Mouse (Mus musculus): Measurements from ENCODE around the gene Gpc2. TPM values are rescaled to one million over a fixed set of nuclear protein-coding genes. Genes with fewer than 3 reads are reported as not detected.

Gene Gpc2
- polyA plus RNA-seq, 2 experiments from 2014 or later: not detected

DNA sequence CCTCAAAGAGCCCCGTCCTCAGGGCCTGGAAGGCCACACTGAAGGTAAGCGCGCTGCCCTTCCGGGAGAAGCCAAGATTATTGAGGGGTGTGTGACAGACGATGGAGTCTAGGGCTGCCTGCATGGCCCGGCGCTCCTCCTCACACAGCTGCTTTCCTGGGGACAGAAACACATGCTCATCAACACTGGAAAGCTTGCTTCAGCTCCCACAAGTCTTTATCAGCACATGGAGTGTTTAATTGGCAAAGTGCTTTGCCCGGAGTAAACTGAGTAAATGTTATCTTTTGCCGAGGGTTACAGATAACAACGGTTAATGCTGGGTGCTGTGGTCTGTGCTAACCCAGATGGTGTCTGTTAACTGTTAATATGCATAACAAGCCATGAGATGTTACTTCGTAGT, 19.0 kb downstream of the Gpc2 start:
- no peak for ATAC-seq

DNA sequence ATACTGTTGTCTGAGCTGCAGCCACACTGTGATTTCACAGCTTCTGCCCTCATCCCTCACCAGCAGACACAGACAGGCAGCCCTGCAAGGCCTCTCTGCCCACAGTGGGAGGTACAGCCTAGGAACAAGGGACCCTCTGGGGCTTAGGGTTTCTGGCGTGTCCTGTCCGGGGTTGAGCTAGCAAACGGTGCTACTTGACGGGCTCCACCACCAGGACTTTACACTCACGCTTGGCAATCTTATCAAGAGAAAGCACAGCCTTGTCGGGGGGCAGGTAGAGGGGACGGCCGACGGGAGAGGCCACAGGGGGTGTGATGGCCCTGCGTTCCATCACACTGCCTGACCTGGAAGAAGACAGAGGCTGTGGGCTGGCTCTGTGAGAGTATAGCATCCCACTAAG, 19.8 kb downstream of the Gpc2 start:
- no peak for ATAC-seq

DNA sequence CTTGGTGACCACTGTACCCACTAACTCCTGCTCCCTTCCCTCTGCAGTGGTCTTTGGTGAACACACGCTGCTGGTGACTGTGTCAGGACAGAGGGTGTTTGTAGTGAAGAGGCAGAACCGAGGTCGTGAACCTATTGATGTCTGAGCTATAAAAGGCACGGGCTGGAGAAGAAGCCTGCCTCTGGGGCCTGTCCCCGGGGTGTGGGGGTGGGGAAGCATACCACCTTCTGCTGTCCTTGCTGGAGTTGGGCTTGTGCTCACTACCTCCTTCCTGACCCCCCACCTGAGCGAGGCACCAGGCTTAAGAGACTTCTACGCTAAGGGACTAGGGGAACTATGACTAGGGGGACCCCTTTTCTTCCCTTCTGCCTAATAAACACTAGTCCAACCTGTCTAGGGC, 20.8 kb downstream of the Gpc2 start:
- ATAC-seq: no peak

- ATAC-seq: no peak
Measured at GRCm38 (mm10) chr5:138258542-138258941, 21.3 kb downstream of the Gpc2 start.

- ATAC-seq: no peak
Measured at GRCm38 (mm10) chr5:138258078-138258477, 21.7 kb downstream of the Gpc2 start.

DNA sequence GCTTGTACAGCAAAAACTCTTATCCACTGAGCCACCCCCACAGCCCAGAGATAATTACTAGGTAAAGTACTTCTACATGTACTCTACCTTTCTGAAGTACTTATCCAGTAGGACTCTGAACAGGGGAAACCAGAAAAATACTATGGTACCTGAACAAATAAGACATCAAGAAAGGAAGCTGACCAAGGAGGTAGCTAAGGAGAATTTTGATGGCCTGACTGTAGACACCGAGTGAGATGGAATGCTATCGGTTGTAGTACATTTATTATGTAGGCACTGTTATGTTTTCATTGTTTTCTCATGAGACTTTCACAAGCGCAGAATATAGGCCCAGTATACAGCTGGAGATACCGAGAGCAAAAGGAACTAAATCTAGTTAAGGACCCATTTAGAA, 22.2 kb downstream of the Gpc2 start:
- ATAC-seq: no peak

GRCm38 (mm10) chr5:138256966-138257584, 22.7 kb downstream of the Gpc2 start:
- ATAC-seq: peak; percentile 42

- ATAC-seq: no peak
Measured at GRCm38 (mm10) chr5:138256094-138256467, 23.7 kb downstream of the Gpc2 start.

DNA sequence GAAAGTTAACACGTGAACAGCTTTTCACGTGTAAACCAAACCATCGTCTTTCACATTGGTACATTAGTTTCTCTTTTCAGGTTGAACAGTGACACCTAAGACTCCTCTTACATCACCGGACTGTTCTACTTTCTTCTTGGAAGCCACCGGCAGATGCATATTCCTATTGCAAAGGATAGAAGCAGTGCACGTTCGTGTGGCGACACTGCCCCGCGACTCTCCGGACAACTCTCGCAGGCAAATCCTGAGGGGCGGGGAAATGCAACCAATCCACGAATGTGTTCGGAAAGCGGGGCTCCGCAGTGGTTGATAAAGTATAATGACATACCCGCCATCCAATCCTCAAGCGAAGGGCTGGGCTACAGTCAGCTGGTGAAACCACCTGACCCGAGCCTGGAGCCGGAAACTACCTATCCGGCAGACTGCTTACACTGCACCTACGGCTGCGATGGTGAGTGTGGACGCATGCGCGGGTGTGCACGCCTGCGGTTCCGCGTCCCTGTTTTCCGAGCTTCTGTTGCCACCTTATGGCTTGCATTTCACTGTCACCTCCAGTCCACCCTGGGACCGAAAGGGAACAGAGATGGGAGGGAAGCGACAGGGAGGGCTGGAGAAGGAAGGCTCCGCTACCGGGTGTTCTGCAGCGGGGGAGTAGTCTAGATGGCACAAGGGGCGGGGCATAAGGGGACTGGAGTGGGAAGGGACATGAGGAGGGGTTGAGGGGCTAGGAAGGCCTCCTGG, 24.3 kb downstream of the Gpc2 start, which contains the start of gene Lamtor4:
Gene Lamtor4 (plus strand): TSS at position 130 of the 741 bp plus-strand sequence.
- peak; percentile 97 for ATAC-seq

GRCm38 (mm10) chr5:138253061-138253460, 26.7 kb downstream of the Gpc2 start:
- ATAC-seq: no peak

DNA sequence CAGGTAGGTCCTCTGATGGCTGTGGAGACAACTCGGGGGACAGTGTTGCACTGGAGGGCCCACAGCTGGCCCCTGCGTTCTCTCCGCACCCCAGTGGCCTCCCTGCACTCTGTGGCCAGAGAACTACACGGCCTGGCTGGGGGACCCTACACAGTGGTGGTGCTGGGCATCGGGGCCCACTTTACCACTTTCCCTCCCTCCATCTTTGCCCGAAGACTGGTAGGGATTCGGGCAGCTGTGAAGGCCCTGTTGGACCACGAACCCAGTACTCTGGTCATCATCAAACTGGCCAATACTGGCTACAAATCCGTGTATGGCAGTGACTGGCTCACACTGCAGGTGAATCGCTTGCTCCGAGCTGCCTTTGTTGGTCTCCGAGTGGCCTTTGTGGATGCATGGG, 28.7 kb downstream of the Gpc2 start:
- no peak for ATAC-seq

DNA sequence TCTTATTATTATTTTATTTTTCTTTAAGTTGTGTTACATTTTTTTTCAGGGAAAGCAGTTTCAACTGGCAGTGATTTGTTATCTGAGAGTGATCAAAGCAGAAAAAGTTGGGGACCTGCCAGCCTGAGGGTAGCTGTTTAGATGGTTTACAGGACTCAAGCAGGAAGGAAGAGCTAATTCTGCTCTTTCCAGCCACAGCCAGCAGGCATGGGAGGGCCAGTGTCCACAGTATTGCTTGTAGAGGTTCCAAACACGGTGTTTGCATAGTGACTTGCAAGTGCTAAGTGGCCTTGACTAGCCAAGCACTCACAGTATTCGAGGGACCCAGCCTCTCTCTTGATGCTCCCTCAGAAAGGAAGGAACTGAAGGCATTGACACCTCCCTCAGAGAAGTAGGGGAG, 38.3 kb downstream of the Gpc2 start:
- ATAC-seq: no peak

DNA sequence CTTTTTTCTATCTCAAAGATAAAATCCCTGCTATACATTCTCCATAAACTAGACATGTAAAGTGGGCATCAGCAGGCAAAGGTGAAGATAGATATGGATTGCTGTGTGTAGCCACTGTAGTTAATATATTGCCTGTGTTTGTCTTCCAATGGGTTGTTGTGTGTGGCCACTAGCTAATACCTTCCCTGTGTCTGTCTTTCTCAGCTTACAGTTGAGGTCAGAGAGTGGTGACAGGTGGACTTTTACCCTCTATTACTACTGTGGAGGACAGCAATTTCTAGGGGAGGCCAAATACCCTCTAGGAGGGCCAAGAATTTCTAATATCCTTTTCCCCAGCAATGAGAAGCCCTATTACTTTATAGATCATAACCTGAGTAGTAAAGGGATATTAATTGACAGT, 45.6 kb downstream of the Gpc2 start:
- no peak for ATAC-seq

DNA sequence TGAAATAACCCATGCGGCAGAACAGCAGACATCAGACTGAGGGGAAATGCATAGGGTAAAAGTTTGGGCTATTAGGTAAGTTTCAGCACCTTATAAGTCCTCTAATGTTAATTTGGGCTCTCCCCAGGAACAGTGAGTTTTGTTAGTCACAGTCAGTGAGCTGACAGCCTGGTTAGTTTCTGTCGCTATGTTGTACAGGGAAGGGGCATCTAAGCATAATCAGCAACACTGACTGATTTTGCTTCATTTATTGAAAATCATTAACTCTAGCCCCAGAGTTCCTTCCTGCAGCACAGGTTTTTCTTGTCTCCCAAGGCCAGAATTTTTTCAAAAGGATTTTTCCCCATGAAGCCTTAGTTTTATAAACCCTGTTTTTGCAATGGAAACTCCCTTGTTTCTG, 46.0 kb downstream of the Gpc2 start:
- ATAC-seq: no peak

DNA sequence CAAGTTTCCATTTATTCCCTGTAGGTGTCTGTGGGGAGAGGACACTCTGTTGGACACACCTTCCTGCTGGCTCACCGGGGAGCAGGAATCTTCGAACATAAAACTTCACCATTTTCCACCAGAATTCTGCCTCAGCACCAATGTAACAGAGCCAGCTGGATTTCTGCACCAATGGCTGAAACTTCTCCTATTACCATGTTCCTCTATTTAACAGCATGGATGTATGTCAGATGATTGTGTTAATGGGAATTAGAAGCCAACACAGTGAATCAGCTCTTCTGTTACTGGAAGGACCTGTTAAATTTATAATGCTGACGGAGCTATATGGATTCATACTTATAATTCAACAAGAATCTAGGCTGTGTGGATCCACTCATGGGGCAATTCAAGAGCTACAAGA, 50.3 kb downstream of the Gpc2 start:
- no peak for ATAC-seq

GRCm38 (mm10) chr5:138228026-138228425, 51.8 kb downstream of the Gpc2 start:
- ATAC-seq: no peak

- ATAC-seq: no peak
Measured at GRCm38 (mm10) chr5:138227367-138227766, 52.4 kb downstream of the Gpc2 start.

GRCm38 (mm10) chr5:138226491-138226890, 53.3 kb downstream of the Gpc2 start:
- no peak for ATAC-seq

- no peak for ATAC-seq
Measured at GRCm38 (mm10) chr5:138225700-138226099, 54.1 kb downstream of the Gpc2 start, which contains the start of gene Nxpe5. TSS of gene Nxpe5 (plus strand) at chr5:138225898.

Other genes with a start within 250 kb of the Gpc2 start
- gene Smok3c, start 226.8 kb downstream of the Gpc2 start, polyA plus RNA-seq (2017; shearing (Covaris generic)): not detected
- 10 to 100 TPM; 10.9 to 11.8 TPM for gene Zkscan1, start 194.9 kb downstream of the Gpc2 start, polyA plus RNA-seq (2017; shearing (Covaris generic))
- 10 to 100 TPM; 17.9 TPM for gene Zscan21, start 163.1 kb downstream of the Gpc2 start, polyA plus RNA-seq (2017; shearing (Covaris generic))
- gene Zfp113, start 124.3 kb downstream of the Gpc2 start, polyA plus RNA-seq (2017; shearing (Covaris generic)): 10 to 100 TPM; 13.4 to 13.5 TPM
- 100 to 1,000 TPM; 188 to 252 TPM for gene Cops6, start 118.9 kb downstream of the Gpc2 start, polyA plus RNA-seq (2017; shearing (Covaris generic))
- 1 to 10 TPM; 4.8 to 5.4 TPM for gene Ap4m1, start 108.0 kb downstream of the Gpc2 start, polyA plus RNA-seq (2017; shearing (Covaris generic))
- 10 to 100 TPM; 57.5 to 61.8 TPM for gene Mcm7, start 107.6 kb downstream of the Gpc2 start, polyA plus RNA-seq (2017; shearing (Covaris generic))
- 10 to 100 TPM; 54.1 to 59.3 TPM for gene Taf6, start 92.6 kb downstream of the Gpc2 start, polyA plus RNA-seq (2017; shearing (Covaris generic))
- 10 to 100 TPM; 38.4 to 55.4 TPM for gene Cnpy4, start 92.5 kb downstream of the Gpc2 start, polyA plus RNA-seq (2017; shearing (Covaris generic))
- under 1 TPM; 0.42 to 0.51 TPM for gene Mblac1, start 85.7 kb downstream of the Gpc2 start, polyA plus RNA-seq (2017; shearing (Covaris generic))
- under 1 TPM; 0.16 to 0.18 TPM for gene Nxpe5, start 54.1 kb downstream of the Gpc2 start, polyA plus RNA-seq (2017; shearing (Covaris generic))
- 100 to 1,000 TPM; 112 to 123 TPM for gene Lamtor4, start 24.5 kb downstream of the Gpc2 start, polyA plus RNA-seq (2017; shearing (Covaris generic))
- gene BC037034, start 16.0 kb downstream of the Gpc2 start, polyA plus RNA-seq (2017; shearing (Covaris generic)): 1 to 10 TPM; 3.9 to 4.7 TPM
- gene Gal3st4, start 7.2 kb downstream of the Gpc2 start, polyA plus RNA-seq (2017; shearing (Covaris generic)): under 1 TPM; 0.43 to 0.49 TPM
- not detected for gene Gm43720, start within 50 bp of the Gpc2 start, polyA plus RNA-seq (2017; shearing (Covaris generic))
- under 1 TPM; 0.13 to 0.62 TPM for gene Stag3, start 235 bp upstream of the Gpc2 start, polyA plus RNA-seq (2017; shearing (Covaris generic))
- gene Pvrig, start 62.0 kb upstream of the Gpc2 start, polyA plus RNA-seq (2017; shearing (Covaris generic)): 10 to 100 TPM; 10.4 to 12.3 TPM
- 10 to 100 TPM; 14.6 to 18.4 TPM for gene Zfp157, start 161.5 kb upstream of the Gpc2 start, polyA plus RNA-seq (2017; shearing (Covaris generic))

Measured in activated CD4-positive, CD25-positive, alpha-beta regulatory T cell, adult 4 months (primary cell).